Mouse (Mus musculus): ENCODE results near the gene Tlx1.

DNA sequence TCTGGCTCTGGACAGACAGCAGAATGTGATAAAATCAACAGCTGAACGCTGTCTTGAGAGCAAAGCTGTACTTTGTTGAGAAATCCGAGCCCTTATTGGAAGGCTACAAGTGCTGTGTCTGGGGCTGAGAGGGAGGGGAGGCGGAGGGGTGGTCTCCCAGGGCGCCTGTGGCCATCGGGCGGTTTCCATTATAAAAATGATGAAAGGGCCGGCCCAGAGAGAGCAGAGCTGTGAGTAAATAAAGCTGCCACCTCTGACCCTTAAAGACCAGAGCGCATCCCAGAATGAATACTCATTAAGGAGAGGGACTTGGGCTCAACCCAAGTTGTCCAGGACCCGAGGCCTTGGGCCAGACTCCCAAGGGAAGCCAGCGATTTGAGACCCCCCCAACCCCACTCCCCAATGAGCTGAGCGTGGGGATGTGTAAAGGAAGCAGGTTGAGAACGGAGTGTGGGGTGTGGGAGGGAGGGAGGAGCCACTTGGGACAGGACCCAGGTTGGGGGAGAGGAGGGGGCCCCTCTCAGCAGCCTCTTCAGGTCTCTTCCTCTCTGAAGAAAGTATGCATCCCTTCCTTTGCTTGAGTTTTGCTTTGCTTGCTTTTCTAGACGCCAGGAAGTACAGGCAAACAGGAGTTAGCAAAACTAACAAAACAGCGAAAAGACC, 18.4 kb upstream of the Tlx1 start:
- TF ChIP-seq POLR2A (IDR thresholded peaks at IDR 0.05; ENCODE audit: low read depth, low read length) (no peak), CTCF (IDR thresholded peaks at IDR 0.05; ENCODE audit: borderline replicate concordance, insufficient read depth, low read length) (no peak)

Measured in embryonic fibroblast, embryonic 13.5 days (primary cell).